Comparison of ENCODE assay signal across 28 mouse cellular contexts in the genomic region with DNA sequence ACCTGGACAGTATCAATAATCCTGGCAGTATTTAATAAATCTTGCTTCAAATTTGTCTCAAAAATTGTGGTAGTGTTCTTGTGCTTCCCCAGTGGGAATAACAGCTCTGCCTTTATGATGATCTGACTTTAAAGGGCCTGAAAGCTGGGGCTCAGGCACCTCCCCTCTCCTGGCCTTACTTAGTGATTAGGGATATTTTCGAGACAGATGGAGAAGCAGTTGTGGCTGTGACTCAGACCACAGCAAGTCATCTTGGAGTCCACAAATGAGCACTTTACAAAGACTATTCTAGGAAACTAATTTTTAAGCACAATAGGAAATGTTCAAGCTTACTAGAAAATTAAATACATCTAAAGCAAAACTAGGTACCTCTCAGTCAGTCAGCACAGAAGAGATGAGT.
"Had no signal": no experiment of that assay in that cellular context is flagged by ENCODE, and none has a peak within 500 bp of the region (broad histone marks: within the 10 kb centered on the region; RNA-seq: fewer than 3 reads in every experiment).

No protein-coding gene starts in this region.

- DNase-seq: cerebellum, adult 8-10 months; cerebellum, adult 9-10 months; cerebellum, adult 9-11 months; cerebellum, postnatal 10 days; cerebellum, postnatal 14 days; cerebellum, postnatal 25 days; cerebellum, postnatal 36 days; embryo, embryonic 11 days; forebrain, postnatal 0 days; gastrocnemius, adult 2 months; gastrocnemius, postnatal 10 days; gastrocnemius, postnatal 14 days; gastrocnemius, postnatal 25 days; gastrocnemius, postnatal 36 days; heart, adult 11 months; heart, adult 18-20 months; heart, adult 2 months had no signal

- H3K9me3 ChIP-seq: embryonic facial prominence, embryonic 10.5 days; embryonic facial prominence, embryonic 12.5 days; embryonic facial prominence, embryonic 13.5 days; embryonic facial prominence, embryonic 15.5 days; forebrain, embryonic 10.5 days; forebrain, embryonic 12.5 days; forebrain, embryonic 13.5 days; forebrain, embryonic 15.5 days had no signal

- H3K27ac ChIP-seq: embryonic facial prominence, embryonic 10.5 days; embryonic facial prominence, embryonic 12.5 days; embryonic facial prominence, embryonic 13.5 days; embryonic facial prominence, embryonic 15.5 days; forebrain, embryonic 10.5 days; forebrain, embryonic 12.5 days; forebrain, embryonic 13.5 days; forebrain, embryonic 15.5 days; gastrocnemius, adult 2 months; heart, adult 2 months had no signal

- ATAC-seq: forebrain, embryonic 13.5 days; forebrain, embryonic 14.5 days; forebrain, embryonic 15.5 days; forebrain, embryonic 16.5 days; forebrain, postnatal 0 days had no signal

- H3K4me3 ChIP-seq: embryonic facial prominence, embryonic 10.5 days; embryonic facial prominence, embryonic 12.5 days; embryonic facial prominence, embryonic 13.5 days; embryonic facial prominence, embryonic 15.5 days; erythroblast, embryonic 14.5 days; forebrain, embryonic 10.5 days; forebrain, embryonic 12.5 days; forebrain, embryonic 13.5 days; forebrain, embryonic 15.5 days; gastrocnemius, adult 2 months; heart, adult 2 months had no signal

- H3K9ac ChIP-seq: embryonic facial prominence, embryonic 12.5 days; embryonic facial prominence, embryonic 13.5 days; embryonic facial prominence, embryonic 15.5 days; forebrain, embryonic 12.5 days; forebrain, embryonic 13.5 days; forebrain, embryonic 15.5 days; forebrain, postnatal 0 days had no signal

- H3K4me2 ChIP-seq: embryonic facial prominence, embryonic 12.5 days; embryonic facial prominence, embryonic 13.5 days; embryonic facial prominence, embryonic 15.5 days; forebrain, embryonic 12.5 days; forebrain, embryonic 13.5 days; forebrain, embryonic 15.5 days had no signal

- H3K36me3 ChIP-seq: embryonic facial prominence, embryonic 10.5 days; embryonic facial prominence, embryonic 12.5 days; embryonic facial prominence, embryonic 13.5 days; embryonic facial prominence, embryonic 15.5 days; forebrain, embryonic 10.5 days; forebrain, embryonic 12.5 days; forebrain, embryonic 15.5 days had no signal

- H3K27me3 ChIP-seq: embryonic facial prominence, embryonic 12.5 days; embryonic facial prominence, embryonic 13.5 days; embryonic facial prominence, embryonic 15.5 days; forebrain, embryonic 12.5 days; forebrain, embryonic 13.5 days; forebrain, embryonic 15.5 days had no signal

- H3K4me1 ChIP-seq: embryonic facial prominence, embryonic 10.5 days; embryonic facial prominence, embryonic 12.5 days; embryonic facial prominence, embryonic 13.5 days; embryonic facial prominence, embryonic 15.5 days; forebrain, embryonic 10.5 days; forebrain, embryonic 12.5 days; forebrain, embryonic 13.5 days; forebrain, embryonic 15.5 days had no signal
